Comparison of ENCODE assay signal across 8 mouse cellular contexts in the genomic region with DNA sequence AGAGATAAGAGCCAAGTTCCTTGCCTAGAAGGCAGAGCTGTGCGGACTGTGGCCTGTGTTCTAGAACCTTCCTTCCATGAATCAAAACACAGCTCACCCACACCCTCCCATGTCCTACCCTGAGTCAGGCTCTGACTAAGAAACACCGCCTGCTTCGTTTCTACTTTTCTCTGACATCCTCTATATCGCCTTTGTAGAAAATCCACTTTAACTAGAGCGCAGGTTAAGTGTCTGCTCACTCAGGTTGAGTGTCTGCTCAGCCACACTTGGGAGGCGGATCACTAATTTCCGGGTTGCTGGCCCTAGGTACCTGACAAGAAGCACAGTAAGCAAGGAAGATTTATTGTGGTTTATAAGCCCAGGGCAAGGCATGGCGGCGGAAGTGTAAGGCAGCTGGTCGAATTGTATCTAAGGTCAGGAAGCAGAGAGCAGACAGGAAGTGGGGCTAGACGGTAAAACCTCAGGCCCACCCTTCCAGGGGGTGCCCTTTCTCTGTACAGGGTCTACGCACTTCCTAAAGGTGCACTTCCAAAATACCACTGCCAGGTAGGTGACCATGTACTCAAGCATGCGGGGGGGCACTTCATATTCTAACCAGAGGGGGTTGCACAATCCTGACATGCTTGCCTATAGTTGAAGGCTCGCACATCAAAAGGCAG.
DNase-seq lines count a peak whose midpoint lies in the region; ATAC-seq and TF ChIP-seq lines count a peak whose summit lies in the region.

No protein-coding gene starts in this region.

- H3K36me3 ChIP-seq in intestine, embryonic 14.5 days (ENCODE audit: control insufficient read depth, insufficient read depth, low read length), result no peaks in the 10 kb centered on the region

- TF ChIP-seq CTCF in gastrocnemius, adult 2 months (IDR thresholded peaks at IDR 0.05), result no peak

- H3K9me3 ChIP-seq in intestine, embryonic 14.5 days (ENCODE audit: control insufficient read depth, low read length), result no peaks in the 10 kb centered on the region

- H3K27ac ChIP-seq in intestine, embryonic 14.5 days (ENCODE audit: low read depth), result no peak overlapping the region
- H3K27ac ChIP-seq in gastrocnemius, adult 2 months, result no peak overlapping the region

- DNase-seq in embryo, embryonic 10 days (ENCODE audit: low spot score), result peak; percentile 33
- no peak for DNase-seq in embryo, embryonic 9.5 days (ENCODE audit: extremely low spot score)
- DNase-seq in B cell, adult 2 months, result peak; percentile 26 to 30
- DNase-seq in intestine, embryonic 14.5 days (ENCODE audit: low spot score), result peak; percentile 58
- DNase-seq in lung, postnatal 14 days, result peak; percentile 18
- DNase-seq in frontal cortex, postnatal 14 days (ENCODE audit: low spot score in 2 of 2), result no peak
- no peak for DNase-seq in gastrocnemius, adult 2 months
- no peak for DNase-seq in layer of hippocampus, adult 18-20 months (ENCODE audit: low spot score in 2 of 2)

- H3K9ac ChIP-seq in intestine, embryonic 14.5 days (ENCODE audit: low read length), result no peak overlapping the region

- peaks cover 7% of the 10 kb centered on the region; the same call in 1 of the 2 replicates for H3K4me1 ChIP-seq in intestine, embryonic 14.5 days (replicated peaks; ENCODE audit: control insufficient read depth, insufficient read depth, low read length)

- 35% methylated on average over 14 of the region's 14 CpGs for WGBS in intestine, embryonic 14.5 days

- H3K27me3 ChIP-seq in intestine, embryonic 14.5 days (replicated peaks; ENCODE audit: control insufficient read depth, insufficient read depth, low read length), result no peaks in the 10 kb centered on the region

- no peak overlapping the region for H3K4me2 ChIP-seq in intestine, embryonic 14.5 days (ENCODE audit: low read length)

- no peak overlapping the region for H3K4me3 ChIP-seq in intestine, embryonic 14.5 days (ENCODE audit: low read depth, low read length)
- no peak overlapping the region for H3K4me3 ChIP-seq in gastrocnemius, adult 2 months

- ATAC-seq in intestine, embryonic 14.5 days (replicated peaks; ENCODE audit: low FRiP score, low TSS enrichment, low read depth), result peak; percentile 53; the same call in 1 of the 2 replicates

- intact Hi-C loops in gastrocnemius, adult 2 months (cut with DNase I), result no loop called here

Comparison
In these comparisons a context has a peak if more than half of its experiments do, and no peak if none do; other contexts are left out.
1. DNase-seq: peak in embryo, embryonic 10 days (single experiment), B cell, adult 2 months (2 of 2), intestine, embryonic 14.5 days (single experiment) and lung, postnatal 14 days (single experiment); none in embryo, embryonic 9.5 days (single experiment), frontal cortex, postnatal 14 days (0 of 2), gastrocnemius, adult 2 months (single experiment) and layer of hippocampus, adult 18-20 months (0 of 2).